Mouse (Mus musculus): ENCODE data around the gene Def6. TPM values are rescaled to one million over a fixed set of nuclear protein-coding genes. Genes with fewer than 3 reads are reported as not detected.

Gene Def6
- polyA plus RNA-seq, 1 experiment from 2014 or later, result 5.6 TPM

- Histone ChIP-seq H3K27me3 (no peaks in the 10 kb centered on the region), H3K27ac (replicated peaks) (peak overlapping the region; percentile 42; the same call in 1 of the 2 replicates), H3K4me3 (no peak overlapping the region), H3K9me3 (no peaks in the 10 kb centered on the region), H3K4me1 (replicated peaks) (peaks cover 8% of the 10 kb centered on the region), H3K9ac (no peak overlapping the region), H3K4me2 (no peak overlapping the region), H3K36me3 (no peaks in the 10 kb centered on the region)
- 57% methylated on average over 13 of the region's 13 CpGs for WGBS
- no peak for ATAC-seq (ENCODE audit: low read depth)
Observed at GRCm38 (mm10) chr17:28263181-28263894, 55.8 kb downstream of the Def6 start.

DNA sequence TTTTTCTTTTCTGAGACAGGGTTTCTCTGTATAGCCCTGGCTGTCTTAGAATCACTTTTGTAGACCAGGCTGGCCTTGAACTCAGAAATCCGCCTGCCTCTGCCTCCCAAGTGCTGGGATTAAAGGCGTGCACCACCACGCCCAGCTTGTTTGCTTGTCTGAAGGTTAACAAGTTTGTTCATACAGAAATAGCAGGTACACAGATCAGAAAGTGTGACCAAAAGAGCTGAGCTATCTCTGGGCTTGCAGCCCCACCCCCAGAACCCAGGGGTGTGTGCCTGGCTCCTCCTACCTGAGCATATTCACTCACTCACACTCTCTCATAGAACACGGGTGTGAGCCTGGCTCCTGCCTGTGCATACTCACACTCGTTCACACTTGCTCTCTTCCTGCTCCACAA lies 59.7 kb downstream of the Def6 start:
- H3K27me3 ChIP-seq, result no peaks in the 10 kb centered on the region
- no peak for ATAC-seq (ENCODE audit: low read depth)
- no peak overlapping the region for H3K27ac ChIP-seq (replicated peaks)
- H3K36me3 ChIP-seq, result no peaks in the 10 kb centered on the region
- H3K9ac ChIP-seq, result no peak overlapping the region
- H3K4me2 ChIP-seq, result no peak overlapping the region
- no peaks in the 10 kb centered on the region for H3K9me3 ChIP-seq
- 92% methylated on average over 5 of the region's 5 CpGs for WGBS
- peaks cover 8% of the 10 kb centered on the region for H3K4me1 ChIP-seq (replicated peaks)
- H3K4me3 ChIP-seq, result no peak overlapping the region

GRCm38 (mm10) chr17:28270165-28270564 lies 62.6 kb downstream of the Def6 start:
- ATAC-seq (ENCODE audit: low read depth), result no peak
- 83% methylated on average over 13 of the region's 13 CpGs for WGBS
- H3K9me3 ChIP-seq, result no peaks in the 10 kb centered on the region

DNA sequence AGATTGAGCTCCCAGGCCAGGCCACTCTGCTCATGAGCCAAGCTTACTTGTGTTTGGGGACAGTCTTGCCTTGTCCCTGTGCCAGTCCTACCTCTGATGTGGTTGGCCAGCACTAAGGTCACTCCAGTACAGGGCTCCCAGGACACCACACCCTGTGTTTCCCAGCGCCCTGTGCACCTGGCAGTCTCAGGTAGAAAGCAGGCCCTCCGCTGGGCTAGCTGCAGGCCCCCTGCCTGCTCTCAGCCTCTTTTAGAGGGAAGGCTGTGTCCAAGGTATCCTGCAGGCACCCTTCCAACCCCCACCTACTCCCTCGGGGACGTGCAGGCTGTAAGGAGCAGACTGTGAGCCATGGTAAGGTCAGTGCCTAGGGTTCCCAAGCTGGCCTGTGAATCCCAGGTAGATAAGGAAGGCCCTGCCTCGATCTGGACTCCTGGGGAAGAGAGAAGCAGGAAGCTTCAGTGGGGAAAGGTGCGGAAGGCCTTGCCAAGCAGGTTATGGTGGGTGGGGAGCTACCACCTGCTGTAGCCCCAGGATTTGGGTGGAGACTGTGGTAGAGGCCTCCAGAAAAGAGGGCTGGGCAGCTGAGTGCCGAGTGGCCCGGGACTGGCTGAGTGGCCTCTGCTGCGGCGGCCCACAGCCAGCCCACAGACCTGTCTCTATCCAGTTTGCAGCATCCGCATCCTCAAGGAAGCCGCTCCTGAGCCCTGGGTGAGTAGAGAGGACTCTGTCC lies 64.1 kb downstream of the Def6 start:
- 82% methylated on average over 12 of the region's 12 CpGs for WGBS
- Histone ChIP-seq H3K4me2 (no peak overlapping the region), H3K27ac (replicated peaks) (no peak overlapping the region), H3K9ac (no peak overlapping the region), H3K27me3 (no peaks in the 10 kb centered on the region), H3K4me1 (replicated peaks) (peaks cover 5% of the 10 kb centered on the region; the same call in 1 of the 2 replicates), H3K9me3 (no peaks in the 10 kb centered on the region), H3K4me3 (no peak overlapping the region), H3K36me3 (no peaks in the 10 kb centered on the region)
- ATAC-seq (ENCODE audit: low read depth), result no peak

More at GRCm38 (mm10) chr17:28270165-28270564, 62.6 kb downstream of the Def6 start:
- no peaks in the 10 kb centered on the region for H3K36me3 ChIP-seq
- H3K27ac ChIP-seq (replicated peaks), result no peak overlapping the region
- no peak overlapping the region for H3K4me3 ChIP-seq
- H3K9ac ChIP-seq, result no peak overlapping the region
- H3K4me2 ChIP-seq, result no peak overlapping the region
- no peaks in the 10 kb centered on the region for H3K27me3 ChIP-seq
- H3K4me1 ChIP-seq (replicated peaks), result peaks cover 5% of the 10 kb centered on the region; the same call in 1 of the 2 replicates

DNA sequence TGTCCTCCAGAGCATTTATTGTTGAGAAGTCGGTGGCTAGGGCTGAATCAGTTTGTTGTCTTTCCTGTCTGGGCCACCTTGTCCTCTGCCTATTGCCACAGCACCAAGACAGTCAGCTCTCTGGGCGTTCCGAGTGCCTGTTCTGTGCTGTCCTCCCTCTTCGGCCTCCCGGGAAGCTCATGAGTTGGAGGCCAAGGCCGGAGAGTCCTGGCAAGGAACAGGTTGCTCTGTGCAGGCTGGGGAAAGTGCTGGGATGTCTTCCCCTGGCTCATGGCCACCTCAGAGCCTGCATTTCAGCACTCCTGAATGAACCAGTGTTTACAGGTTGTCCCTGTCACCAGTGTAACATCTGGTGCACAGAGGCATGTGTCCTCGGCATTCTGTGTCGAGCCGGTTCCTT lies 64.7 kb downstream of the Def6 start:
- no peak overlapping the region for H3K9ac ChIP-seq
- H3K4me1 ChIP-seq (replicated peaks), result peaks cover 10% of the 10 kb centered on the region; the same call in 1 of the 2 replicates
- H3K4me3 ChIP-seq, result no peak overlapping the region
- H3K4me2 ChIP-seq, result no peak overlapping the region
- 85% methylated on average over 9 of the region's 9 CpGs for WGBS
- H3K27ac ChIP-seq (replicated peaks), result no peak overlapping the region
- H3K27me3 ChIP-seq, result no peaks in the 10 kb centered on the region
- no peaks in the 10 kb centered on the region for H3K9me3 ChIP-seq
- H3K36me3 ChIP-seq, result no peaks in the 10 kb centered on the region
- ATAC-seq (ENCODE audit: low read depth), result no peak

GRCm38 (mm10) chr17:28272837-28273236 lies 65.3 kb downstream of the Def6 start:
- H3K4me3 ChIP-seq, result no peak overlapping the region
- WGBS, result 83% methylated on average over 6 of the region's 6 CpGs
- no peak overlapping the region for H3K4me2 ChIP-seq
- H3K9ac ChIP-seq, result no peak overlapping the region
- no peaks in the 10 kb centered on the region for H3K9me3 ChIP-seq
- peaks cover 13% of the 10 kb centered on the region; the same call in 1 of the 2 replicates for H3K4me1 ChIP-seq (replicated peaks)
- no peak overlapping the region for H3K27ac ChIP-seq (replicated peaks)
- no peaks in the 10 kb centered on the region for H3K36me3 ChIP-seq
- ATAC-seq (ENCODE audit: low read depth), result no peak
- H3K27me3 ChIP-seq, result no peaks in the 10 kb centered on the region

DNA sequence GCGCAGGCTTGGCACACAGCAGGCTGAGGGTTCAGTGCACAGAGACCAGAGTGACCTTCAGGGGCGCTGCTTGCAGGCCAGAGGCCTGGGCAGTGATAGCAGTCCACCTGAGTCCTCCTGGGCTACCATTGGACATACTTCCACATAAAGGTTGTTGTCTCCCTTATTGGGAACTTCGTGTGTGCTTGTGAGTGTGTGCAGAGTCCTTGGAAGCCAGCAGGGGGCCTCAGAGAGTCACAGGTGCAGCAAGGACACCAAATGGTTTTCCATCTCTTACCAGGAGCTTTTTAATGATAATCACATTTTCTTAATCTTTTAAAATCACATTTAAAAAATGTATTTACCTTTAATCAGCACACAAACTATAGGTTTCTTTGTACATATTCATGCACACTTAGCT lies 67.2 kb downstream of the Def6 start:
- Histone ChIP-seq H3K4me3 (no peak overlapping the region), H3K4me2 (no peak overlapping the region), H3K27ac (replicated peaks) (no peak overlapping the region), H3K27me3 (no peaks in the 10 kb centered on the region), H3K36me3 (no peaks in the 10 kb centered on the region), H3K9ac (no peak overlapping the region), H3K4me1 (replicated peaks) (peaks cover 23% of the 10 kb centered on the region; the same call in 1 of the 2 replicates), H3K9me3 (no peaks in the 10 kb centered on the region)
- no peak for ATAC-seq (ENCODE audit: low read depth)
- 75% methylated on average over 3 of the region's 3 CpGs for WGBS

GRCm38 (mm10) chr17:28277226-28277625 lies 69.6 kb downstream of the Def6 start:
- no peak overlapping the region for H3K9ac ChIP-seq
- 84% methylated on average over 14 of the region's 14 CpGs for WGBS
- H3K4me1 ChIP-seq (replicated peaks), result peaks cover 46% of the 10 kb centered on the region
- no peak overlapping the region for H3K4me2 ChIP-seq
- no peaks in the 10 kb centered on the region for H3K9me3 ChIP-seq
- no peak overlapping the region for H3K27ac ChIP-seq (replicated peaks)
- H3K36me3 ChIP-seq, result no peaks in the 10 kb centered on the region
- H3K4me3 ChIP-seq, result no peak overlapping the region
- ATAC-seq (ENCODE audit: low read depth), result no peak
- no peaks in the 10 kb centered on the region for H3K27me3 ChIP-seq

DNA sequence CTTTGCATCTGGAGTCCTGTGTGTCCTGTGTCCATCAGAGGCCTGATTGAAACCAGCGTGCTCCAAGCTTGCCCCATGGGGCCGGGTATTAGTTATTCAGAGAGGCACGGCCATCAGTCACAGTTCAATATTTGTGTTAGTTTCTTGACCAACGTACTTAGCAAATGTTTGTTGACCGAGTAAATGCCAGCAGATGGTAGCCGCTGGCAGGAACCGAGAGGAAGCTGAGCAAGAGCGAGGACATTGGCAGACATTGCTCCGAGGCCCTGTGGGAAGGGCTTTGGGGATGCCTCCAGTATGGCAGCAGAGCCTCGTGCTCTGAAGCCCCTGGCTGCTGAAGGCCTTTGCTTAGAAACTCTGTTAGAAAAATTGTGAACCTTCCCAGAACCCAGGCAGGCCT lies 70.1 kb downstream of the Def6 start:
- H3K27ac ChIP-seq (replicated peaks), result no peak overlapping the region
- H3K4me2 ChIP-seq, result no peak overlapping the region
- H3K4me3 ChIP-seq, result no peak overlapping the region
- H3K36me3 ChIP-seq, result no peaks in the 10 kb centered on the region
- H3K9ac ChIP-seq, result no peak overlapping the region
- ATAC-seq (ENCODE audit: low read depth), result no peak
- H3K9me3 ChIP-seq, result no peaks in the 10 kb centered on the region
- H3K4me1 ChIP-seq (replicated peaks), result peaks cover 42% of the 10 kb centered on the region
- 75% methylated on average over 10 of the region's 10 CpGs for WGBS
- no peaks in the 10 kb centered on the region for H3K27me3 ChIP-seq

GRCm38 (mm10) chr17:28278156-28278555 lies 70.6 kb downstream of the Def6 start:
- Histone ChIP-seq H3K9me3 (no peaks in the 10 kb centered on the region), H3K9ac (no peak overlapping the region), H3K4me2 (no peak overlapping the region), H3K4me1 (replicated peaks) (peaks cover 41% of the 10 kb centered on the region), H3K27ac (replicated peaks) (no peak overlapping the region), H3K36me3 (no peaks in the 10 kb centered on the region), H3K4me3 (no peak overlapping the region), H3K27me3 (no peaks in the 10 kb centered on the region)
- 86% methylated on average over 3 of the region's 3 CpGs for WGBS
- ATAC-seq (ENCODE audit: low read depth), result no peak

All from neural tube, embryonic 13.5 days (tissue).